In genomic region chr10:17356041-17356440, GRCm38 (mm10) we compare ENCODE assay signal across 16 mouse cellular contexts.
A peak's percentile ranks its signal among the peaks of the same experiment; 100 is the strongest.
DNase-seq lines count a peak whose midpoint lies in the region; ATAC-seq and TF ChIP-seq lines count a peak whose summit lies in the region.
"Had no signal": no experiment of that assay in that cellular context is flagged by ENCODE, and none has a peak within 500 bp of the region (broad histone marks: within the 10 kb centered on the region; RNA-seq: fewer than 3 reads in every experiment).

No protein-coding gene starts in this region.

- no peak overlapping the region for H3K27ac ChIP-seq in hindbrain, embryonic 11.5 days (ENCODE audit: low read depth, low read length)
- no peak overlapping the region for H3K27ac ChIP-seq in hindbrain, embryonic 13.5 days
- H3K27ac ChIP-seq in midbrain, embryonic 12.5 days (replicated peaks), result no peak overlapping the region
- no peak overlapping the region for H3K27ac ChIP-seq in midbrain, embryonic 11.5 days (ENCODE audit: low read depth, low read length)
- H3K27ac ChIP-seq in embryonic facial prominence, embryonic 13.5 days, result peak overlapping the region; percentile 24; the same call in 1 of the 2 replicates
- H3K27ac ChIP-seq in midbrain, postnatal 0 days (ENCODE audit: low read depth, low read length), result no peak overlapping the region
- H3K27ac ChIP-seq in heart, embryonic 11.5 days (ENCODE audit: low read depth, low read length), result no peak overlapping the region
- H3K27ac ChIP-seq: forebrain, embryonic 13.5 days; left cerebral cortex, adult 2 months had no signal

- H3K36me3 ChIP-seq in hindbrain, embryonic 11.5 days (ENCODE audit: control insufficient read depth, insufficient read depth, low read length), result no peaks in the 10 kb centered on the region
- H3K36me3 ChIP-seq in hindbrain, embryonic 13.5 days, result no peaks in the 10 kb centered on the region
- no peaks in the 10 kb centered on the region for H3K36me3 ChIP-seq in midbrain, embryonic 12.5 days
- no peaks in the 10 kb centered on the region for H3K36me3 ChIP-seq in midbrain, embryonic 11.5 days (ENCODE audit: control insufficient read depth, insufficient read depth, low read length)
- no peaks in the 10 kb centered on the region for H3K36me3 ChIP-seq in embryonic facial prominence, embryonic 13.5 days
- no peaks in the 10 kb centered on the region for H3K36me3 ChIP-seq in midbrain, postnatal 0 days (ENCODE audit: insufficient read depth, low read length)
- no peaks in the 10 kb centered on the region for H3K36me3 ChIP-seq in heart, embryonic 11.5 days (ENCODE audit: control insufficient read depth, insufficient read depth, low read length)

- 32% methylated on average over 3 of the region's 3 CpGs for WGBS in hindbrain, embryonic 11.5 days
- 23% methylated on average over 3 of the region's 3 CpGs for WGBS in hindbrain, embryonic 13.5 days
- 28% methylated on average over 3 of the region's 3 CpGs for WGBS in midbrain, embryonic 12.5 days
- WGBS in midbrain, embryonic 11.5 days, result 37% methylated on average over 3 of the region's 3 CpGs
- WGBS in embryonic facial prominence, embryonic 13.5 days, result 10% methylated on average over 3 of the region's 3 CpGs
- WGBS in midbrain, postnatal 0 days, result 16% methylated on average over 3 of the region's 3 CpGs
- WGBS in heart, embryonic 11.5 days (ENCODE audit: insufficient replicate concordance), result 48% methylated on average over 3 of the region's 3 CpGs

- H3K4me3 ChIP-seq in hindbrain, embryonic 11.5 days (ENCODE audit: low read depth, low read length), result no peak overlapping the region
- no peak overlapping the region for H3K4me3 ChIP-seq in hindbrain, embryonic 13.5 days
- no peak overlapping the region for H3K4me3 ChIP-seq in midbrain, embryonic 12.5 days
- no peak overlapping the region for H3K4me3 ChIP-seq in midbrain, embryonic 11.5 days (ENCODE audit: low read depth, low read length)
- no peak overlapping the region for H3K4me3 ChIP-seq in embryonic facial prominence, embryonic 13.5 days
- H3K4me3 ChIP-seq in midbrain, postnatal 0 days (ENCODE audit: low read depth, low read length), result no peak overlapping the region
- H3K4me3 ChIP-seq in heart, embryonic 11.5 days (ENCODE audit: low read depth, low read length), result no peak overlapping the region
- H3K4me3 ChIP-seq: forebrain, embryonic 13.5 days; left cerebral cortex, adult 2 months had no signal

- no peaks in the 10 kb centered on the region for H3K27me3 ChIP-seq in hindbrain, embryonic 11.5 days (ENCODE audit: control insufficient read depth, insufficient read depth, low read length)
- no peaks in the 10 kb centered on the region for H3K27me3 ChIP-seq in hindbrain, embryonic 13.5 days
- H3K27me3 ChIP-seq in midbrain, embryonic 12.5 days, result no peaks in the 10 kb centered on the region
- H3K27me3 ChIP-seq in midbrain, embryonic 11.5 days (ENCODE audit: control insufficient read depth, insufficient read depth, low read length), result no peaks in the 10 kb centered on the region
- no peaks in the 10 kb centered on the region for H3K27me3 ChIP-seq in embryonic facial prominence, embryonic 13.5 days
- no peaks in the 10 kb centered on the region for H3K27me3 ChIP-seq in midbrain, postnatal 0 days (ENCODE audit: insufficient read depth, low read length)
- no peaks in the 10 kb centered on the region for H3K27me3 ChIP-seq in heart, embryonic 11.5 days (ENCODE audit: control insufficient read depth, insufficient read depth, low read length)
- H3K27me3 ChIP-seq: CH12.LX; forebrain, embryonic 13.5 days had no signal

- no peak for ATAC-seq in hindbrain, embryonic 11.5 days (ENCODE audit: low FRiP score)
- no peak for ATAC-seq in hindbrain, embryonic 13.5 days (ENCODE audit: low FRiP score)
- ATAC-seq in midbrain, embryonic 12.5 days (ENCODE audit: low FRiP score, low read depth), result 0 out of 2 replicates have a peak, but pooled peaks have one; percentile 44
- no peak for ATAC-seq in midbrain, embryonic 11.5 days (ENCODE audit: low FRiP score)
- no peak for ATAC-seq in embryonic facial prominence, embryonic 13.5 days (ENCODE audit: insufficient number of reproducible peaks, insufficient read depth, low FRiP score, low TSS enrichment, low read depth)
- ATAC-seq in midbrain, postnatal 0 days (ENCODE audit: low FRiP score), result no peak
- ATAC-seq in cerebellum, adult (ENCODE audit: insufficient number of reproducible peaks, low FRiP score, low TSS enrichment), result no peak
- ATAC-seq in heart, embryonic 11.5 days (replicated peaks; ENCODE audit: insufficient number of reproducible peaks, low FRiP score, low TSS enrichment), result no peak
- ATAC-seq: forebrain, embryonic 13.5 days; liver, postnatal 0 days had no signal

- DNase-seq in hindbrain, embryonic 11.5 days (ENCODE audit: low spot score), result peak; percentile 20
- DNase-seq in midbrain, embryonic 11.5 days (ENCODE audit: low spot score, missing footprints), result no peak
- peak; percentile 11 for DNase-seq in midbrain, postnatal 0 days (ENCODE audit: low spot score)
- DNase-seq: cerebellum, postnatal 36 days; heart, postnatal 4 days; liver, postnatal 0 days; right cerebral cortex, adult 18-20 months; thymus, postnatal 25 days had no signal

- no peak overlapping the region for H3K9ac ChIP-seq in hindbrain, embryonic 11.5 days (ENCODE audit: low read depth, low read length)
- no peak overlapping the region for H3K9ac ChIP-seq in hindbrain, embryonic 13.5 days
- H3K9ac ChIP-seq in midbrain, embryonic 12.5 days (replicated peaks), result no peak overlapping the region
- H3K9ac ChIP-seq in midbrain, embryonic 11.5 days (ENCODE audit: low read length), result no peak overlapping the region
- no peak overlapping the region for H3K9ac ChIP-seq in embryonic facial prominence, embryonic 13.5 days
- no peak overlapping the region for H3K9ac ChIP-seq in midbrain, postnatal 0 days (replicated peaks; ENCODE audit: low read length, poor library complexity, severe bottlenecking)
- no peak overlapping the region for H3K9ac ChIP-seq in heart, embryonic 11.5 days (ENCODE audit: low read depth, low read length)
- H3K9ac ChIP-seq: forebrain, embryonic 13.5 days; liver, postnatal 0 days had no signal

- no peaks in the 10 kb centered on the region for H3K9me3 ChIP-seq in hindbrain, embryonic 11.5 days (ENCODE audit: control insufficient read depth, low read length)
- no peaks in the 10 kb centered on the region for H3K9me3 ChIP-seq in hindbrain, embryonic 13.5 days
- no peaks in the 10 kb centered on the region for H3K9me3 ChIP-seq in midbrain, embryonic 12.5 days
- no peaks in the 10 kb centered on the region for H3K9me3 ChIP-seq in midbrain, embryonic 11.5 days (ENCODE audit: control insufficient read depth, low read length)
- no peaks in the 10 kb centered on the region for H3K9me3 ChIP-seq in embryonic facial prominence, embryonic 13.5 days
- no peaks in the 10 kb centered on the region for H3K9me3 ChIP-seq in midbrain, postnatal 0 days (ENCODE audit: low read length)
- H3K9me3 ChIP-seq in heart, embryonic 11.5 days (replicated peaks; ENCODE audit: control insufficient read depth, low read length), result no peaks in the 10 kb centered on the region
- H3K9me3 ChIP-seq: forebrain, embryonic 13.5 days had no signal

- H3K4me1 ChIP-seq in hindbrain, embryonic 11.5 days (replicated peaks; ENCODE audit: control insufficient read depth, insufficient read depth, low read length), result no peaks in the 10 kb centered on the region
- H3K4me1 ChIP-seq in hindbrain, embryonic 13.5 days (replicated peaks), result peaks cover 10% of the 10 kb centered on the region; the same call in 1 of the 2 replicates
- H3K4me1 ChIP-seq in midbrain, embryonic 12.5 days, result peaks cover 7% of the 10 kb centered on the region
- H3K4me1 ChIP-seq in midbrain, embryonic 11.5 days (ENCODE audit: control insufficient read depth, insufficient read depth, low read length), result no peaks in the 10 kb centered on the region
- peaks cover 17% of the 10 kb centered on the region for H3K4me1 ChIP-seq in embryonic facial prominence, embryonic 13.5 days
- H3K4me1 ChIP-seq in midbrain, postnatal 0 days (ENCODE audit: insufficient read depth, low read length), result no peaks in the 10 kb centered on the region
- no peaks in the 10 kb centered on the region for H3K4me1 ChIP-seq in heart, embryonic 11.5 days (ENCODE audit: control insufficient read depth, insufficient read depth, low read length)

- H3K4me2 ChIP-seq in hindbrain, embryonic 11.5 days (replicated peaks; ENCODE audit: low read depth, low read length), result no peak overlapping the region
- H3K4me2 ChIP-seq in hindbrain, embryonic 13.5 days, result no peak overlapping the region
- no peak overlapping the region for H3K4me2 ChIP-seq in midbrain, embryonic 12.5 days (replicated peaks)
- H3K4me2 ChIP-seq in midbrain, embryonic 11.5 days, result no peak overlapping the region
- H3K4me2 ChIP-seq in embryonic facial prominence, embryonic 13.5 days, result no peak overlapping the region
- H3K4me2 ChIP-seq in midbrain, postnatal 0 days (ENCODE audit: low read depth, low read length, poor library complexity, severe bottlenecking), result no peak overlapping the region
- H3K4me2 ChIP-seq in heart, embryonic 11.5 days, result no peak overlapping the region
- H3K4me2 ChIP-seq: forebrain, embryonic 13.5 days had no signal

- TF ChIP-seq CTCF in midbrain, postnatal 0 days (IDR thresholded peaks at IDR 0.05), result no peak
